Mouse (Mus musculus): ENCODE measurements around the gene Krt12. TPM values are rescaled to one million over a fixed set of nuclear protein-coding genes. Genes with fewer than 3 reads are reported as not detected.

Gene Krt12
- polyA plus RNA-seq, 1 experiment, result 0.05 TPM

- TF ChIP-seq POLR2A (IDR thresholded peaks at IDR 0.05; ENCODE audit: low read depth, low read length), result no peak
- no peak for TF ChIP-seq CTCF (IDR thresholded peaks at IDR 0.05; ENCODE audit: extremely low read depth, insufficient read depth, insufficient read length, insufficient replicate concordance)
- Histone ChIP-seq H3K4me1 (ENCODE audit: control insufficient read depth, insufficient read depth, insufficient read length) (no peaks in the 10 kb centered on the region; the same call in 1 of the 2 replicates), H3K27me3 (ENCODE audit: control insufficient read depth, insufficient read depth, low read length) (no peaks in the 10 kb centered on the region), H3K4me3 (ENCODE audit: extremely low read depth, insufficient read depth, insufficient read length) (no peak overlapping the region), H3K36me3 (ENCODE audit: control insufficient read depth, insufficient read depth, low read length) (no peaks in the 10 kb centered on the region), H3K27ac (ENCODE audit: insufficient read depth, low read length) (no peak overlapping the region)
- DNase-seq (ENCODE audit: low read depth in 1 of 2, low spot score in 2 of 2), result no peak
- WGBS, result 61% methylated on average over 8 of the region's 8 CpGs
These were observed 52.1 kb downstream of the Krt12 start for GRCm38 (mm10) chr11:99369853-99370451.

- no peak for DNase-seq (ENCODE audit: low read depth in 1 of 2, low spot score in 2 of 2)
These were observed 52.8 kb downstream of the Krt12 start for GRCm38 (mm10) chr11:99369229-99369628.

GRCm38 (mm10) chr11:99366791-99367190 lies 55.3 kb downstream of the Krt12 start:
- H3K4me1 ChIP-seq (ENCODE audit: control insufficient read depth, insufficient read depth, insufficient read length), result no peaks in the 10 kb centered on the region; the same call in 1 of the 2 replicates
- H3K27me3 ChIP-seq (ENCODE audit: control insufficient read depth, insufficient read depth, low read length), result no peaks in the 10 kb centered on the region
- no peak overlapping the region for H3K4me3 ChIP-seq (ENCODE audit: extremely low read depth, insufficient read depth, insufficient read length)
- no peak overlapping the region for H3K27ac ChIP-seq (ENCODE audit: insufficient read depth, low read length)
- TF ChIP-seq CTCF (IDR thresholded peaks at IDR 0.05; ENCODE audit: extremely low read depth, insufficient read depth, insufficient read length, insufficient replicate concordance) (no peak), POLR2A (IDR thresholded peaks at IDR 0.05; ENCODE audit: low read depth, low read length) (no peak)
- no peak for DNase-seq (ENCODE audit: low read depth in 1 of 2, low spot score in 2 of 2)
- no peaks in the 10 kb centered on the region for H3K36me3 ChIP-seq (ENCODE audit: control insufficient read depth, insufficient read depth, low read length)
- WGBS, result 56% methylated on average over 10 of the region's 10 CpGs

More at GRCm38 (mm10) chr11:99369229-99369628, 52.8 kb downstream of the Krt12 start:
- Histone ChIP-seq H3K36me3 (ENCODE audit: control insufficient read depth, insufficient read depth, low read length) (no peaks in the 10 kb centered on the region), H3K4me1 (ENCODE audit: control insufficient read depth, insufficient read depth, insufficient read length) (no peaks in the 10 kb centered on the region; the same call in 1 of the 2 replicates), H3K27me3 (ENCODE audit: control insufficient read depth, insufficient read depth, low read length) (no peaks in the 10 kb centered on the region), H3K27ac (ENCODE audit: insufficient read depth, low read length) (no peak overlapping the region), H3K4me3 (ENCODE audit: extremely low read depth, insufficient read depth, insufficient read length) (no peak overlapping the region)
- TF ChIP-seq POLR2A (IDR thresholded peaks at IDR 0.05; ENCODE audit: low read depth, low read length), result no peak
- no peak for TF ChIP-seq CTCF (IDR thresholded peaks at IDR 0.05; ENCODE audit: extremely low read depth, insufficient read depth, insufficient read length, insufficient replicate concordance)
- 36% methylated on average over 3 of the region's 3 CpGs for WGBS

Other genes with a start within 250 kb of the Krt12 start
- 13.4 and 13.6 TPM in 2 replicates for gene Smarce1, start 191.2 kb downstream of the Krt12 start, polyA plus RNA-seq (2012; rRNA removed)
- 0.38 and 0.70 TPM in 2 replicates for gene Krt222, start 178.2 kb downstream of the Krt12 start, polyA plus RNA-seq (2012; rRNA removed)
- gene Krt24, start 137.0 kb downstream of the Krt12 start, polyA plus RNA-seq (2012; rRNA removed), result not detected in 2 replicates
- not detected in 2 replicates for gene Krt25, start 99.3 kb downstream of the Krt12 start, polyA plus RNA-seq (2012; rRNA removed)
- gene Krt26, start 84.3 kb downstream of the Krt12 start, polyA plus RNA-seq (2012; rRNA removed), result not detected in 2 replicates
- not detected in 2 replicates for gene Krt27, start 71.2 kb downstream of the Krt12 start, polyA plus RNA-seq (2012; rRNA removed)
- gene Krt28, start 47.4 kb downstream of the Krt12 start, polyA plus RNA-seq (2012; rRNA removed), result not detected in 2 replicates
- 0.22 and 0.23 TPM in 2 replicates for gene Krt10, start 32.9 kb downstream of the Krt12 start, polyA plus RNA-seq (2012; rRNA removed)
- 0.16 TPM in 2 replicates for gene Krt20, start 15.9 kb upstream of the Krt12 start, polyA plus RNA-seq (2012; rRNA removed)
- gene Krt23, start 70.9 kb upstream of the Krt12 start, polyA plus RNA-seq (2012; rRNA removed), result 0.06 and 0.14 TPM in 2 replicates
- not detected in 2 replicates for gene Krt39, start 99.1 kb upstream of the Krt12 start, polyA plus RNA-seq (2012; rRNA removed)
- gene Krt40, start 120.9 kb upstream of the Krt12 start, polyA plus RNA-seq (2012; rRNA removed), result not detected in 2 replicates
- not detected in 2 replicates for gene Krtap3-3, start 128.6 kb upstream of the Krt12 start, polyA plus RNA-seq (2012; rRNA removed)
- gene Krtap3-2, start 134.6 kb upstream of the Krt12 start, polyA plus RNA-seq (2012; rRNA removed), result not detected in 2 replicates
- gene Gm11939, start 137.2 kb upstream of the Krt12 start, polyA plus RNA-seq (2012; rRNA removed), result not detected in 2 replicates
- gene Krtap3-1, start 144.4 kb upstream of the Krt12 start, polyA plus RNA-seq (2012; rRNA removed), result not detected in 2 replicates
- gene Krtap1-5, start 158.8 kb upstream of the Krt12 start, polyA plus RNA-seq (2012; rRNA removed), result not detected in 2 replicates
- not detected in 2 replicates for gene Krtap1-4, start 161.4 kb upstream of the Krt12 start, polyA plus RNA-seq (2012; rRNA removed)
- gene Krtap1-3, start 169.1 kb upstream of the Krt12 start, polyA plus RNA-seq (2012; rRNA removed), result not detected in 2 replicates
- not detected in 2 replicates for gene Krtap9-3, start 175.8 kb upstream of the Krt12 start, polyA plus RNA-seq (2012; rRNA removed)
- gene Gm11938, start 181.0 kb upstream of the Krt12 start, polyA plus RNA-seq (2012; rRNA removed), result not detected in 2 replicates
- gene Gm11937, start 187.9 kb upstream of the Krt12 start, polyA plus RNA-seq (2012; rRNA removed), result not detected in 2 replicates
- not detected in 2 replicates for gene Krtap2-4, start 192.6 kb upstream of the Krt12 start, polyA plus RNA-seq (2012; rRNA removed)
- not detected in 2 replicates for gene Gm11562, start 198.2 kb upstream of the Krt12 start, polyA plus RNA-seq (2012; rRNA removed)
- not detected in 2 replicates for gene Krtap4-1, start 206.0 kb upstream of the Krt12 start, polyA plus RNA-seq (2012; rRNA removed)
- gene Krtap4-2, start 212.8 kb upstream of the Krt12 start, polyA plus RNA-seq (2012; rRNA removed), result not detected in 2 replicates
- gene Krtap4-7, start 221.8 kb upstream of the Krt12 start, polyA plus RNA-seq (2012; rRNA removed), result not detected in 2 replicates
- gene Gm11555, start 228.0 kb upstream of the Krt12 start, polyA plus RNA-seq (2012; rRNA removed), result not detected in 2 replicates
- gene Gm11563, start 236.7 kb upstream of the Krt12 start, polyA plus RNA-seq (2012; rRNA removed), result not detected in 2 replicates
- not detected in 2 replicates for gene Krtap4-6, start 243.7 kb upstream of the Krt12 start, polyA plus RNA-seq (2012; rRNA removed)